Mouse (Mus musculus): Measurements from ENCODE around the gene Mipep. TPM values are rescaled to one million over a fixed set of nuclear protein-coding genes. Genes with fewer than 3 reads are reported as not detected.

Mipep gene
- polyA plus RNA-seq (2015; fragmentation: Nextera tagmentation; extraction: Ambion mirVana): 22.5 and 24.2 TPM in 2 replicates

DNA sequence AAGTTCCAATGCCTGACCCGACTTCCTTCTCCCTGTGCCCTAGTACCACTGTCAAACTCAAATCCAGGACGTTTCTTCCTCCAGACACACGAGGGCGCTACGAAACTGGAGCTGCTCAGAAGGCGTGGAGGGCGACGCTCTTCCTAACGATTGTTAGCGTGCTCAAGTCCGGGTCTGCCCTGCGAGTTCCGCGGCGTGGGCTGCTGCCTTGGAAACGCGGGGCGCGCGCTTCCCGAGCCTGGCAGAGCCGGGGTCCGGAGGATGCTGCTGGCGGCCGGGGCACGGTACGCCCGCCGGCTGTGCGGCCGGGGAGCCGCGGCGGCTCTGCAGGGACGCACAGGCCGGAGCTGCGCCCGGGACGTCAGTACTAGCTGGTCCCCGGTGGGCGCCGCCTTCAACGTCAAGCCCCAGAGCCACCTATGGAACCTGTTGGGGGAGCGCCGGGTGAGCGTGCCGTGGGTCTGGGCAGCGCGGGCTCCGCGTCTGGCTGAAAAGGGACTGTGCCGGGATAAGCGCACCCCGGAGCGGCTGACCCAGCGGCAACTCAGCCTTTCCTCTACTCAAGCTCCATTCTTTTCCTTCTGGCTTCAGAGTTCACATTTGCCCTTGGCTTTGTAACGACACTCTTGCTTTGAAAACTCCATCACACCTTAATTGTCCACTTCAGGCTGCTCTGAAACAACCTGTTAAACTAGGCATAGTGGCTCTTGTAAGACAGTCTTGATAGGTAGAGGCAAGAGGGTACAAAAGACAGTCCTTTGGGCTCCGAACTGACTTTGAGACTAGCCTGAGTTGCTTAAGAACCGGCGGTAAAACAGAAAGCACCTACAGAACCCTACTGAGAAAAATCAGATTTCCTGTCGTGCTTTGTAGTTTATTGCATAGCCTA is at the start of gene Mipep:
TSS of gene Mipep (plus strand) at position 147 of the 889 bp plus-strand sequence.
- Histone ChIP-seq H3K27ac (peak within 1 kb of the TSS; percentile 70), H3K4me1 (peaks cover 13% of the 10 kb centered on the region), H3K36me3 (peaks cover 11% of the 10 kb centered on the region), H3K4me2 (peak within 1 kb of the TSS; percentile 75), H3K27me3 (peaks cover 3% of the 10 kb centered on the region; the same call in 1 of the 2 replicates), H3K4me3 (replicated peaks) (peak within 1 kb of the TSS; percentile 83), H3K9ac (peak within 1 kb of the TSS; percentile 71), H3K9me3 (replicated peaks) (no peaks in the 10 kb centered on the region)
- under 1% methylated on average over 60 of the region's 61 CpGs for WGBS
- peak; percentile 91 for ATAC-seq (replicated peaks; ENCODE audit: low FRiP score)

DNA sequence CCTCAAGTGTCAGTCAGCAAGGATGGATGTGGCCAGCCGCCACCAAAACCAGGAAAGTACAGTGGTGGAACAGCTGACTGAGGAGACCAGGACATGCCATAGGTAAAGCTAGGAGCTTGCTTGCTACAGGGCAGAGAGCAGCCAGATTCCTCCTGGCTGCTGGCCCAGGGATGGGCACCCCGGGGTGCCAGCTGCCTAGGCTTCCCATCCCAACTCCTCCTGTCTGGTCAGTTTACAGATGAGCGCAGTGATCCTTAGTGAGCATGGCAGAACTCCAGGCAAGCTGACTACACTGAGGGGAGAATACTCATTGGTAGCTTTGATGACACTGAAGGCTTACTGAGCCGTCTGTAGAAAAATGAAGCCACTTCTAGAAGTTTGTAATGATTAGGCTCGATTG is 49.2 kb upstream of the Mipep start:
- Histone ChIP-seq H3K4me2 (no peak overlapping the region), H3K4me1 (peaks cover 68% of the 10 kb centered on the region), H3K27me3 (no peaks in the 10 kb centered on the region), H3K4me3 (replicated peaks) (no peak overlapping the region), H3K9ac (no peak overlapping the region), H3K27ac (no peak overlapping the region), H3K36me3 (peaks cover 8% of the 10 kb centered on the region; the same call in 1 of the 2 replicates), H3K9me3 (replicated peaks) (no peaks in the 10 kb centered on the region)
- no peak for ATAC-seq (replicated peaks; ENCODE audit: low FRiP score)
- 67% methylated on average over 5 of the region's 5 CpGs for WGBS

GRCm38 (mm10) chr14:60735848-60736547 is 48.4 kb upstream of the Mipep start:
- Histone ChIP-seq H3K27me3 (no peaks in the 10 kb centered on the region), H3K4me2 (no peak overlapping the region), H3K9ac (no peak overlapping the region), H3K4me3 (replicated peaks) (no peak overlapping the region), H3K36me3 (0 out of 2 replicates have a peak, but pooled peaks cover 2% of the 10 kb centered on the region), H3K4me1 (peaks cover 76% of the 10 kb centered on the region), H3K9me3 (replicated peaks) (no peaks in the 10 kb centered on the region), H3K27ac (peak overlapping the region; percentile 84)
- no peak for ATAC-seq (replicated peaks; ENCODE audit: low FRiP score)
- WGBS: 56% methylated on average over 13 of the region's 13 CpGs

GRCm38 (mm10) chr14:60736591-60737192 is 47.7 kb upstream of the Mipep start:
- Histone ChIP-seq H3K36me3 (no peaks in the 10 kb centered on the region; the same call in 1 of the 2 replicates), H3K27me3 (no peaks in the 10 kb centered on the region), H3K9ac (no peak overlapping the region), H3K4me3 (replicated peaks) (no peak overlapping the region), H3K4me2 (peak overlapping the region; percentile 35), H3K9me3 (replicated peaks) (no peaks in the 10 kb centered on the region), H3K4me1 (peaks cover 83% of the 10 kb centered on the region), H3K27ac (peak overlapping the region; percentile 84)
- WGBS: 8% methylated on average over 4 of the region's 4 CpGs
- peak; percentile 57; the same call in 1 of the 2 replicates for ATAC-seq (replicated peaks; ENCODE audit: low FRiP score)

DNA sequence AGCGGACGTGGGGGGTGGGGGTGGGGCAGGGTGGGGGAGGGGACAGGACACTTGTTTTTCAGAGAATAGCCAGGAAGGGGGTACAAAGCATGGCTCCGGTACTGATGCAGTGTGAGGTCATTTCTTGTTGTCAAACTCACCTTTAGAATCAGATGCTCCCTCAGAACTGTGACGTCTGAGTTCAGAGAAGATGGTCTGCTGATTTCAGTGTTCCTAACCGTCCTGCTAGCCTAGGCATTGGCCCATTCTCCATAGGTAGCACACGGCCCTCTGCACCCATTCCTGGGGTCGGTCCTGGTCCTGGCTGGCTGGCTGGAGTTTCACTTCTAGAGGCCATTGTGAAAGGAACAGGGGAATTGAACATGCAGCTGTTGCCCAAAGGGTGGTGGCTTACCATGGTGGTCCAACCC is 47.2 kb upstream of the Mipep start:
- no peak overlapping the region for H3K9ac ChIP-seq
- ATAC-seq (replicated peaks; ENCODE audit: low FRiP score): no peak

GRCm38 (mm10) chr14:60738434-60738938 is 45.9 kb upstream of the Mipep start:
- Histone ChIP-seq H3K27me3 (no peaks in the 10 kb centered on the region), H3K4me2 (no peak overlapping the region), H3K27ac (peak overlapping the region; percentile 33; the same call in 1 of the 2 replicates), H3K4me1 (peaks cover 80% of the 10 kb centered on the region), H3K4me3 (replicated peaks) (no peak overlapping the region), H3K9ac (no peak overlapping the region), H3K36me3 (peaks cover 7% of the 10 kb centered on the region; the same call in 1 of the 2 replicates), H3K9me3 (replicated peaks) (no peaks in the 10 kb centered on the region)
- no peak for ATAC-seq (replicated peaks; ENCODE audit: low FRiP score)
- WGBS: 61% methylated on average over 10 of the region's 10 CpGs

More for the DNA sequence above, 47.2 kb upstream of the Mipep start:
- H3K27me3 ChIP-seq: no peaks in the 10 kb centered on the region
- H3K4me3 ChIP-seq (replicated peaks): no peak overlapping the region
- no peak overlapping the region for H3K4me2 ChIP-seq
- H3K9me3 ChIP-seq (replicated peaks): no peaks in the 10 kb centered on the region
- H3K4me1 ChIP-seq: peaks cover 84% of the 10 kb centered on the region
- H3K27ac ChIP-seq: peak overlapping the region; percentile 84
- peaks cover 5% of the 10 kb centered on the region; the same call in 1 of the 2 replicates for H3K36me3 ChIP-seq
- WGBS: 24% methylated on average over 7 of the region's 7 CpGs

DNA sequence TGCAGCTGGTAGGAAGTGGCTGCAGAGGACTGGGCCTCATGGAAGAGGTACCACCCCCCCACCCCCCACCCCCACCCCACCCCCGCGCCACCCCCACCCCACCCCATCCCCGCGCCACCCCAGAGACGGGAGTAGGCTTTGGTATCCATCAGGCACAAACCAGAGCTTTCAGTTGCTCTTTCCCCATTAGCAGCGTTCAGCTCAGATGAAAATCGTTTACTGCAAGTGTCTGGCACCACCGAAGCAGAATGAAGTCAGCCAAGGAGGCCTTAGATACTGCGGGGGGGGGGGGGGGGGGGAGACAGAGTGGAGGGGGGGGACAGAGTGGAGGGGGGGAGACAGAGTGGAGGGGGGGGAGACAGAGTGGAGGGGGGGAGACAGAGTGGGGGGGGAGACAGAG is 45.2 kb upstream of the Mipep start:
- WGBS: 21% methylated on average over 8 of the region's 9 CpGs
- no peak overlapping the region for H3K4me2 ChIP-seq
- H3K27ac ChIP-seq: no peak overlapping the region
- no peak overlapping the region for H3K9ac ChIP-seq
- H3K9me3 ChIP-seq (replicated peaks): no peaks in the 10 kb centered on the region
- no peaks in the 10 kb centered on the region for H3K27me3 ChIP-seq
- peaks cover 7% of the 10 kb centered on the region; the same call in 1 of the 2 replicates for H3K36me3 ChIP-seq
- H3K4me1 ChIP-seq: peaks cover 73% of the 10 kb centered on the region
- no peak for ATAC-seq (replicated peaks; ENCODE audit: low FRiP score)
- H3K4me3 ChIP-seq (replicated peaks): no peak overlapping the region

DNA sequence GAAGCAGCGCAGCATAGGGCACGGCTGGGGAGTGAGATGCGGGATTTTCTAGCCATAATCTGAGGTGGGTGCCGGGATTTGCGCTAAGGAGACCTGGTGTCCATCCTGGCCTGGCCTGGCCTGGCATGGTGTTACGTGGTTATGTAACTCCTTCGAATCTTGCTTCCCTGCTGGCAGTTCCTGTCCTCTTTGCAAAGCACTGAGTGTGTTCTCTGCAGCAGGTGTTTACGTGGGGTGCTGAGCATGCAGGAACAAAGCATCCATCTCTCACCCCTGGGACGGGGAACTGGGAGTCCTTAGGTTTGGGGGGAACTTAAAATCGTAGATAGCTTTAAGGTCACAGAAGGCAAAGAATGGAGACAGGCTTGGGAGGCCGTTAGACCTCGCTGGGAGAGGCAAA is 44.8 kb upstream of the Mipep start:
- Histone ChIP-seq H3K27me3 (no peaks in the 10 kb centered on the region), H3K9ac (no peak overlapping the region), H3K9me3 (replicated peaks) (no peaks in the 10 kb centered on the region), H3K4me3 (replicated peaks) (no peak overlapping the region), H3K27ac (no peak overlapping the region), H3K4me1 (peaks cover 75% of the 10 kb centered on the region), H3K36me3 (peaks cover 7% of the 10 kb centered on the region; the same call in 1 of the 2 replicates), H3K4me2 (no peak overlapping the region)
- 80% methylated on average over 12 of the region's 12 CpGs for WGBS
- no peak for ATAC-seq (replicated peaks; ENCODE audit: low FRiP score)

- Histone ChIP-seq H3K9me3 (replicated peaks) (no peaks in the 10 kb centered on the region), H3K36me3 (peaks cover 16% of the 10 kb centered on the region), H3K4me2 (no peak overlapping the region), H3K27me3 (no peaks in the 10 kb centered on the region), H3K27ac (peak overlapping the region; percentile 71; the same call in 1 of the 2 replicates), H3K9ac (no peak overlapping the region), H3K4me3 (replicated peaks) (no peak overlapping the region), H3K4me1 (peaks cover 73% of the 10 kb centered on the region)
- ATAC-seq (replicated peaks; ENCODE audit: low FRiP score): no peak
- WGBS: 83% methylated on average over 5 of the region's 5 CpGs
Observed at GRCm38 (mm10) chr14:60740507-60740906, 43.9 kb upstream of the Mipep start.

DNA sequence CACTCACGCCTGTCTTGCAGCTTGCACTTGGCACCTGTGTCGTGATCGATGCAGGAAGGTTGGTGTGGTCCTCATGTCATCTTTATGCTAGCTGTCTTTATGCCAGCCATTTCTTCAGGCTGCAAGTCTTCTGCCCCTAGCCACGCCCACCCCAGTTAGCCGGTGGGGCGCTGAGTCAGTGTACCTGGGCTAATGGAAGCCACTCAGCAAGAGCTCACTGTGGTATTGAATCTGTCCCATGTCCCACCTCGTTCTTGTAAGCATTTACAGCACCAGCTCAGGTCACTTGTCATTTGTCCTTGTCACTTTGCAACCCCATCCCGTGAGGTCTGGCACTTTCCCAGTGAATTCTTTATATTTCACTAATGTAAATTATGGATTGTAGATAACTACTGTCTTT is 43.3 kb upstream of the Mipep start:
- Histone ChIP-seq H3K27ac (peak overlapping the region; percentile 71), H3K4me3 (replicated peaks) (no peak overlapping the region), H3K9ac (no peak overlapping the region), H3K9me3 (replicated peaks) (no peaks in the 10 kb centered on the region), H3K4me2 (no peak overlapping the region), H3K27me3 (no peaks in the 10 kb centered on the region), H3K36me3 (peaks cover 21% of the 10 kb centered on the region), H3K4me1 (peaks cover 67% of the 10 kb centered on the region)
- 66% methylated on average over 8 of the region's 8 CpGs for WGBS
- no peak for ATAC-seq (replicated peaks; ENCODE audit: low FRiP score)

GRCm38 (mm10) chr14:60741490-60741981 is 42.8 kb upstream of the Mipep start:
- Histone ChIP-seq H3K9me3 (replicated peaks) (no peaks in the 10 kb centered on the region), H3K9ac (no peak overlapping the region), H3K4me2 (no peak overlapping the region), H3K36me3 (peaks cover 26% of the 10 kb centered on the region), H3K27me3 (no peaks in the 10 kb centered on the region), H3K4me3 (replicated peaks) (no peak overlapping the region), H3K4me1 (peaks cover 62% of the 10 kb centered on the region), H3K27ac (peak overlapping the region; percentile 71)
- WGBS: 39% methylated on average over 6 of the region's 6 CpGs
- peak; percentile 18; the same call in 1 of the 2 replicates for ATAC-seq (replicated peaks; ENCODE audit: low FRiP score)
